Comparison of ENCODE assay signal across 9 mouse cellular contexts in genomic region chr1:74797459-74797858, GRCm38 (mm10). TPM values are rescaled to one million over a fixed set of nuclear protein-coding genes. Genes with fewer than 3 reads are reported as not detected.
DNase-seq lines count a peak whose midpoint lies in the region; ATAC-seq lines count a peak whose summit lies in the region.
"Had no signal": no experiment of that assay in that cellular context is flagged by ENCODE, and none has a peak within 500 bp of the region (broad histone marks: within the 10 kb centered on the region; RNA-seq: fewer than 3 reads in every experiment).

No protein-coding gene starts in this region.

- H3K27ac ChIP-seq in lung, embryonic 15.5 days, result no peak overlapping the region
- no peak overlapping the region for H3K27ac ChIP-seq in forebrain, embryonic 11.5 days (ENCODE audit: low read depth, low read length)
- no peak overlapping the region for H3K27ac ChIP-seq in limb, embryonic 12.5 days

- 18% methylated on average over 5 of the region's 5 CpGs for WGBS in lung, embryonic 15.5 days
- 9% methylated on average over 5 of the region's 5 CpGs for WGBS in forebrain, embryonic 11.5 days
- 4% methylated on average over 5 of the region's 5 CpGs for WGBS in limb, embryonic 12.5 days

- ATAC-seq in lung, embryonic 15.5 days (ENCODE audit: borderline replicate concordance, extremely low read depth, low FRiP score, low TSS enrichment), result peak; percentile 70; the same call in 1 of the 2 replicates
- ATAC-seq in forebrain, embryonic 11.5 days (replicated peaks; ENCODE audit: low FRiP score), result peak; percentile 75
- ATAC-seq in limb, embryonic 12.5 days (ENCODE audit: insufficient number of reproducible peaks, insufficient read depth, low FRiP score, low TSS enrichment, low read depth), result no peak

- no peaks in the 10 kb centered on the region for H3K36me3 ChIP-seq in lung, embryonic 15.5 days
- no peaks in the 10 kb centered on the region for H3K36me3 ChIP-seq in forebrain, embryonic 11.5 days (ENCODE audit: control insufficient read depth, insufficient read depth, low read length)
- no peaks in the 10 kb centered on the region for H3K36me3 ChIP-seq in limb, embryonic 12.5 days

- H3K4me2 ChIP-seq in lung, embryonic 15.5 days, result no peak overlapping the region
- H3K4me2 ChIP-seq in forebrain, embryonic 11.5 days (ENCODE audit: low read depth, low read length, severe bottlenecking), result no peak overlapping the region
- no peak overlapping the region for H3K4me2 ChIP-seq in limb, embryonic 12.5 days

- peaks cover 20% of the 10 kb centered on the region for H3K4me1 ChIP-seq in lung, embryonic 15.5 days
- H3K4me1 ChIP-seq in forebrain, embryonic 11.5 days (replicated peaks; ENCODE audit: control insufficient read depth, insufficient read depth, low read length), result peaks cover 18% of the 10 kb centered on the region
- H3K4me1 ChIP-seq in limb, embryonic 12.5 days (replicated peaks), result peaks cover 48% of the 10 kb centered on the region

- DNase-seq in lung, postnatal 36 days, result no peak
- DNase-seq in forebrain, embryonic 11.5 days (ENCODE audit: low spot score), result peak; percentile 68
- peak; percentile 57 for DNase-seq in retina, postnatal 7 days (ENCODE audit: low read depth, low spot score)
- no peak for DNase-seq in urinary bladder, adult 2 months (ENCODE audit: low spot score)
- DNase-seq in left cerebral cortex, adult 11 months (ENCODE audit: low spot score), result no peak
- DNase-seq in yolk sac, embryonic 10.5 days (ENCODE audit: low spot score), result no peak

- peaks cover 99% of the 10 kb centered on the region for H3K27me3 ChIP-seq in lung, embryonic 15.5 days
- H3K27me3 ChIP-seq in forebrain, embryonic 11.5 days (ENCODE audit: control insufficient read depth, insufficient read depth, low read length), result peaks cover 89% of the 10 kb centered on the region
- peaks cover 99% of the 10 kb centered on the region for H3K27me3 ChIP-seq in limb, embryonic 12.5 days

- H3K9me3 ChIP-seq in lung, embryonic 15.5 days, result no peaks in the 10 kb centered on the region
- H3K9me3 ChIP-seq in forebrain, embryonic 11.5 days (ENCODE audit: control insufficient read depth, low read length), result no peaks in the 10 kb centered on the region
- H3K9me3 ChIP-seq in limb, embryonic 12.5 days, result no peaks in the 10 kb centered on the region

- H3K4me3 ChIP-seq in lung, embryonic 15.5 days, result no peak overlapping the region
- no peak overlapping the region for H3K4me3 ChIP-seq in forebrain, embryonic 11.5 days (ENCODE audit: low read depth, low read length)
- H3K4me3 ChIP-seq in limb, embryonic 12.5 days (replicated peaks), result no peak overlapping the region
- H3K4me3 ChIP-seq: erythroblast, embryonic 14.5 days had no signal

- no peak overlapping the region for H3K9ac ChIP-seq in lung, embryonic 15.5 days
- H3K9ac ChIP-seq in forebrain, embryonic 11.5 days (ENCODE audit: low read length), result no peak overlapping the region
- H3K9ac ChIP-seq in limb, embryonic 12.5 days (replicated peaks), result 0 out of 2 replicates have a peak overlapping the region, but pooled peaks have one; percentile 8

RNA-seq across cellular contexts. Expression of gene Wnt10a, which starts 6.1 kb away (rescaled TPM):
- polyA plus RNA-seq in lung, embryonic 15.5 days (2015; fragmentation: Nextera tagmentation; extraction: Ambion mirVana), result 0.20 and 0.25 TPM in 2 replicates
- polyA plus RNA-seq in forebrain, embryonic 11.5 days (2014; fragmentation: Nextera tagmentation; extraction: Ambion mirVana), result 1.5 and 2.4 TPM in 2 replicates
- 3.4 and 3.5 TPM in 2 replicates for polyA plus RNA-seq in limb, embryonic 12.5 days (2016; fragmentation: Nextera tagmentation; extraction: Ambion mirVana)
- polyA plus RNA-seq in urinary bladder, adult 2 months (2012; rRNA removed), result 0.94 and 1.4 TPM in 2 replicates

RNA-seq across cellular contexts. Expression of gene Wnt6, which starts 25.8 kb away (rescaled TPM):
- 1.2 TPM in 2 replicates for polyA plus RNA-seq in lung, embryonic 15.5 days (2015; fragmentation: Nextera tagmentation; extraction: Ambion mirVana)
- polyA plus RNA-seq in forebrain, embryonic 11.5 days (2014; fragmentation: Nextera tagmentation; extraction: Ambion mirVana), result 7.0 and 8.5 TPM in 2 replicates
- polyA plus RNA-seq in limb, embryonic 12.5 days (2016; fragmentation: Nextera tagmentation; extraction: Ambion mirVana), result 38.7 and 40.5 TPM in 2 replicates
- 2.3 and 2.6 TPM in 2 replicates for polyA plus RNA-seq in urinary bladder, adult 2 months (2012; rRNA removed)
- polyA plus RNA-seq: erythroblast, embryonic 14.5 days had no signal

RNA-seq across cellular contexts. Expression of gene Prkag3, which starts 48.4 kb away (rescaled TPM):
- polyA plus RNA-seq in lung, embryonic 15.5 days (2015; fragmentation: Nextera tagmentation; extraction: Ambion mirVana), result 0.34 and 0.57 TPM in 2 replicates
- polyA plus RNA-seq in forebrain, embryonic 11.5 days (2014; fragmentation: Nextera tagmentation; extraction: Ambion mirVana), result 0.39 TPM in 1 of 2 replicates, not detected in the other
- polyA plus RNA-seq in limb, embryonic 12.5 days (2016; fragmentation: Nextera tagmentation; extraction: Ambion mirVana), result 0.46 and 0.47 TPM in 2 replicates
- 0.63 and 0.76 TPM in 2 replicates for polyA plus RNA-seq in urinary bladder, adult 2 months (2012; rRNA removed)
- polyA plus RNA-seq: erythroblast, embryonic 14.5 days had no signal

RNA-seq across cellular contexts. Expression of gene Cdk5r2, which starts 57.3 kb away (rescaled TPM):
- polyA plus RNA-seq in lung, embryonic 15.5 days (2015; fragmentation: Nextera tagmentation; extraction: Ambion mirVana), result not detected in 2 replicates
- polyA plus RNA-seq in forebrain, embryonic 11.5 days (2014; fragmentation: Nextera tagmentation; extraction: Ambion mirVana), result 1.2 and 1.4 TPM in 2 replicates
- not detected in 2 replicates for polyA plus RNA-seq in limb, embryonic 12.5 days (2016; fragmentation: Nextera tagmentation; extraction: Ambion mirVana)
- polyA plus RNA-seq in urinary bladder, adult 2 months (2012; rRNA removed), result 0.03 and 0.13 TPM in 2 replicates
- polyA plus RNA-seq: erythroblast, embryonic 14.5 days had no signal

Comparison
In these comparisons a context has a peak if more than half of its experiments do, and no peak if none do; other contexts are left out.
1. DNase-seq: peak in forebrain, embryonic 11.5 days (single experiment) and retina, postnatal 7 days (single experiment); none in lung, postnatal 36 days (single experiment), urinary bladder, adult 2 months (single experiment), left cerebral cortex, adult 11 months (single experiment) and yolk sac, embryonic 10.5 days (single experiment).